Mouse (Mus musculus): Measurements from ENCODE around the gene Dop1a. TPM values are rescaled to one million over a fixed set of nuclear protein-coding genes. Genes with fewer than 3 reads are reported as not detected.

The Dop1a gene
- polyA plus RNA-seq (2015; fragmentation: Nextera tagmentation; extraction: Ambion mirVana), result 11.0 and 12.0 TPM in 2 replicates

- Histone ChIP-seq H3K4me2 (replicated peaks) (peak within 1 kb of the TSS; percentile 75), H3K27me3 (replicated peaks) (no peaks in the 10 kb centered on the region), H3K4me3 (replicated peaks) (peak within 1 kb of the TSS; percentile 92), H3K36me3 (no peaks in the 10 kb centered on the region), H3K9ac (peak within 1 kb of the TSS; percentile 90), H3K4me1 (replicated peaks) (peaks cover 3% of the 10 kb centered on the region; the same call in 1 of the 2 replicates), H3K9me3 (no peaks in the 10 kb centered on the region), H3K27ac (peak within 1 kb of the TSS; percentile 83)
- peak; percentile 95 for ATAC-seq
- under 1% methylated on average over 87 of the region's 93 CpGs for WGBS
Observed at GRCm38 (mm10) chr9:86466990-86467870, at the start of gene Dop1a. Gene Dop1a (plus strand): TSS chr9:86467154.

- no peak overlapping the region for H3K9ac ChIP-seq
- no peak overlapping the region for H3K4me2 ChIP-seq (replicated peaks)
- H3K36me3 ChIP-seq, result no peaks in the 10 kb centered on the region
- H3K9me3 ChIP-seq, result no peaks in the 10 kb centered on the region
- H3K27me3 ChIP-seq (replicated peaks), result no peaks in the 10 kb centered on the region
- WGBS, result 100% methylated on average over 1 of the region's 1 CpGs
- no peaks in the 10 kb centered on the region for H3K4me1 ChIP-seq (replicated peaks)
- H3K27ac ChIP-seq, result no peak overlapping the region
- no peak overlapping the region for H3K4me3 ChIP-seq (replicated peaks)
- no peak for ATAC-seq
Observed at GRCm38 (mm10) chr9:86417971-86418370, 49.0 kb upstream of the Dop1a start.

GRCm38 (mm10) chr9:86419366-86419765, 47.6 kb upstream of the Dop1a start:
- Histone ChIP-seq H3K36me3 (no peaks in the 10 kb centered on the region), H3K27me3 (replicated peaks) (no peaks in the 10 kb centered on the region), H3K27ac (no peak overlapping the region), H3K4me3 (replicated peaks) (no peak overlapping the region), H3K9me3 (no peaks in the 10 kb centered on the region), H3K4me1 (replicated peaks) (no peaks in the 10 kb centered on the region), H3K9ac (no peak overlapping the region), H3K4me2 (replicated peaks) (no peak overlapping the region)
- WGBS, result 78% methylated on average over 6 of the region's 6 CpGs
- ATAC-seq, result no peak

GRCm38 (mm10) chr9:86423331-86423730, 43.6 kb upstream of the Dop1a start:
- 72% methylated on average over 4 of the region's 4 CpGs for WGBS
- H3K4me3 ChIP-seq (replicated peaks), result no peak overlapping the region

GRCm38 (mm10) chr9:86435510-86435909, 31.4 kb upstream of the Dop1a start:
- Histone ChIP-seq H3K4me1 (replicated peaks) (no peaks in the 10 kb centered on the region), H3K27me3 (replicated peaks) (no peaks in the 10 kb centered on the region), H3K4me2 (replicated peaks) (no peak overlapping the region), H3K9me3 (no peaks in the 10 kb centered on the region), H3K36me3 (no peaks in the 10 kb centered on the region), H3K4me3 (replicated peaks) (no peak overlapping the region), H3K27ac (no peak overlapping the region), H3K9ac (no peak overlapping the region)
- ATAC-seq, result no peak
- WGBS, result 92% methylated on average over 3 of the region's 3 CpGs

More at GRCm38 (mm10) chr9:86423331-86423730, 43.6 kb upstream of the Dop1a start:
- Histone ChIP-seq H3K9ac (no peak overlapping the region), H3K27me3 (replicated peaks) (no peaks in the 10 kb centered on the region), H3K4me1 (replicated peaks) (no peaks in the 10 kb centered on the region), H3K4me2 (replicated peaks) (no peak overlapping the region), H3K9me3 (no peaks in the 10 kb centered on the region), H3K27ac (no peak overlapping the region), H3K36me3 (no peaks in the 10 kb centered on the region)
- no peak for ATAC-seq

GRCm38 (mm10) chr9:86436608-86437007, 30.3 kb upstream of the Dop1a start:
- Histone ChIP-seq H3K27ac (no peak overlapping the region), H3K4me2 (replicated peaks) (no peak overlapping the region), H3K4me1 (replicated peaks) (no peaks in the 10 kb centered on the region), H3K27me3 (replicated peaks) (no peaks in the 10 kb centered on the region), H3K9ac (no peak overlapping the region), H3K36me3 (no peaks in the 10 kb centered on the region), H3K4me3 (replicated peaks) (no peak overlapping the region), H3K9me3 (no peaks in the 10 kb centered on the region)
- WGBS, result 94% methylated on average over 8 of the region's 8 CpGs
- ATAC-seq, result no peak

- no peak overlapping the region for H3K27ac ChIP-seq
- no peak overlapping the region for H3K4me2 ChIP-seq (replicated peaks)
- H3K9ac ChIP-seq, result no peak overlapping the region
- no peaks in the 10 kb centered on the region for H3K36me3 ChIP-seq
- WGBS, result 78% methylated on average over 11 of the region's 11 CpGs
- no peak for ATAC-seq
- H3K27me3 ChIP-seq (replicated peaks), result no peaks in the 10 kb centered on the region
- H3K4me1 ChIP-seq (replicated peaks), result no peaks in the 10 kb centered on the region
- no peak overlapping the region for H3K4me3 ChIP-seq (replicated peaks)
- H3K9me3 ChIP-seq, result no peaks in the 10 kb centered on the region
Observed at GRCm38 (mm10) chr9:86438337-86439009, 28.5 kb upstream of the Dop1a start.

GRCm38 (mm10) chr9:86442248-86442647, 24.7 kb upstream of the Dop1a start:
- peak; percentile 87 for ATAC-seq
- 46% methylated on average over 4 of the region's 4 CpGs for WGBS
- no peak overlapping the region for H3K4me2 ChIP-seq (replicated peaks)
- no peak overlapping the region for H3K4me3 ChIP-seq (replicated peaks)
- H3K27ac ChIP-seq, result no peak overlapping the region
- H3K36me3 ChIP-seq, result no peaks in the 10 kb centered on the region
- H3K27me3 ChIP-seq (replicated peaks), result no peaks in the 10 kb centered on the region
- H3K9me3 ChIP-seq, result no peaks in the 10 kb centered on the region
- H3K9ac ChIP-seq, result no peak overlapping the region
- H3K4me1 ChIP-seq (replicated peaks), result no peaks in the 10 kb centered on the region

- H3K4me1 ChIP-seq (replicated peaks), result 0 out of 2 replicates have a peak, but pooled peaks cover 2% of the 10 kb centered on the region
- H3K27ac ChIP-seq, result no peak overlapping the region
- H3K36me3 ChIP-seq, result no peaks in the 10 kb centered on the region
- H3K4me3 ChIP-seq (replicated peaks), result no peak overlapping the region
- H3K4me2 ChIP-seq (replicated peaks), result no peak overlapping the region
- 88% methylated on average over 7 of the region's 7 CpGs for WGBS
- ATAC-seq, result no peak
- no peaks in the 10 kb centered on the region for H3K9me3 ChIP-seq
- H3K27me3 ChIP-seq (replicated peaks), result no peaks in the 10 kb centered on the region
- no peak overlapping the region for H3K9ac ChIP-seq
Observed at GRCm38 (mm10) chr9:86446847-86447246, 20.1 kb upstream of the Dop1a start.

GRCm38 (mm10) chr9:86447431-86447830, 19.5 kb upstream of the Dop1a start:
- WGBS, result 87% methylated on average over 8 of the region's 8 CpGs
- H3K4me1 ChIP-seq (replicated peaks), result 0 out of 2 replicates have a peak, but pooled peaks cover 2% of the 10 kb centered on the region
- H3K9me3 ChIP-seq, result no peaks in the 10 kb centered on the region
- H3K27ac ChIP-seq, result no peak overlapping the region
- H3K9ac ChIP-seq, result no peak overlapping the region
- no peaks in the 10 kb centered on the region for H3K27me3 ChIP-seq (replicated peaks)
- no peaks in the 10 kb centered on the region for H3K36me3 ChIP-seq
- H3K4me2 ChIP-seq (replicated peaks), result no peak overlapping the region
- H3K4me3 ChIP-seq (replicated peaks), result no peak overlapping the region
- ATAC-seq, result no peak

- Histone ChIP-seq H3K9ac (no peak overlapping the region), H3K36me3 (no peaks in the 10 kb centered on the region), H3K9me3 (no peaks in the 10 kb centered on the region), H3K27ac (no peak overlapping the region), H3K4me3 (replicated peaks) (no peak overlapping the region), H3K4me2 (replicated peaks) (no peak overlapping the region), H3K27me3 (replicated peaks) (no peaks in the 10 kb centered on the region), H3K4me1 (replicated peaks) (0 out of 2 replicates have a peak, but pooled peaks cover 2% of the 10 kb centered on the region)
- ATAC-seq, result peak; percentile 69
- WGBS, result 5% methylated on average over 11 of the region's 11 CpGs
Observed at GRCm38 (mm10) chr9:86449581-86449980, 17.4 kb upstream of the Dop1a start.

GRCm38 (mm10) chr9:86451094-86451493, 15.9 kb upstream of the Dop1a start:
- Histone ChIP-seq H3K4me3 (replicated peaks) (no peak overlapping the region), H3K36me3 (no peaks in the 10 kb centered on the region), H3K9me3 (no peaks in the 10 kb centered on the region), H3K4me2 (replicated peaks) (no peak overlapping the region), H3K27ac (no peak overlapping the region), H3K4me1 (replicated peaks) (0 out of 2 replicates have a peak, but pooled peaks cover 2% of the 10 kb centered on the region), H3K27me3 (replicated peaks) (no peaks in the 10 kb centered on the region), H3K9ac (no peak overlapping the region)
- 58% methylated on average over 6 of the region's 6 CpGs for WGBS
- ATAC-seq, result 0 out of 2 replicates have a peak, but pooled peaks have one; percentile 21
